Mouse (Mus musculus) retina, embryonic 14.5 days (tissue): ENCODE data around the gene Bach1.
"Not testable (repeated sequence)": the region's sequence is repeated elsewhere in the genome, so short reads cannot be mapped to it uniquely, and the experiment has no call there.

Experiments
- DNase-seq: peaks from one replicate; pipeline ENCODE4 v3.0.0-alpha.2; 2015; ENCODE audit warnings: low spot score

Bach1 gene

DNA sequence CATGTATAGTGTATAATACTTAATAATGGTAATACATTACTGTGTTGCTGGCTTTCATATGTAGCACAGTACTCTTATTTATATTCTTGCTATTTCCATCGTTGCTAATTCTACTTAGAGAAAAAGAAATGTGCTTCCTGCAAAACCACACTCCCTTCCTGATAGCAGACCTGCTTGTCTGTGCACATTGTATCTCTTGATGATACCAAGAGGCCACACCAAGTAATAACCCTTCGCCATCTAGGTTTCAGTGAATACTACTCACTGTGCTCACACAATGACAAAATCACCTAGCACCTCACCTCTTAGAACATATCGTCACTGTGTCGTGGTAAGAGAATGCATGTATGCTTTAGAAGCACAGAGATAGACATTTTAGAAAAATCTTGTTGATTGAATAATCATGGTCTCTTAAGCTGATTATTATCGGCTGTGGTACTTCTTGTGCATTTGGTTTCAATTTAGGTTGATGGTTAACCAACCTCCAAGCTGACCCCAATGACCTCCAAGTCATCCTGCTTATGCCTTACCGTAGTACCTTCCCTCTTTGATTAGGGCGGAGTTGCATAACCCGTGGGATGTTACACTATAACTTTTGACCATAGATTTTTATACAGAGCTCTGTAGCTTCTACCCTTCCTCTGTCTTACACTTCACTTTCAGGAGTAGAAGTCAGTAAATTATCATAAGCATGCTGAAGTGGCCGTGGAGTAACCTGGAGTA, 17.7 kb upstream of the Bach1 start:
- no peak for DNase-seq

DNA sequence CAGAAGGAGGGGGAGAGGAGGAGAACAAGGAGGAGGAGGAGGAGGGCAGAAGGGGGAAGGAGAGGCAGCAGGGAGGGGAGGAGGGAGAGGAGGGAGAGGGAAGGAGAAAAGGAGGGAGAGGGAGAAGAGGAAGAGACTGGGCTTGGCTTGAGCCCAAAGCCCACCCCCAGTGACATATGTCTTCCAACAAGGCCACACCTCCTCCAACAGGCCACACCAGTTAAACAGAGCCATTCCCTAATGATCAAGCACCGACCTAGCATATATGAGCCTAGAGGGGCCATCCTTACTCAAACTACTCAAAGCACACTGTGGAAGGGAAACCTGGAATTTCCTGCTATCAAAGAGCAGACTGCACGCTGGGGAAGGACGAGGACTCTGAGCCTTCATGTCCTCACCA, 16.9 kb upstream of the Bach1 start:
- no peak for DNase-seq

DNA sequence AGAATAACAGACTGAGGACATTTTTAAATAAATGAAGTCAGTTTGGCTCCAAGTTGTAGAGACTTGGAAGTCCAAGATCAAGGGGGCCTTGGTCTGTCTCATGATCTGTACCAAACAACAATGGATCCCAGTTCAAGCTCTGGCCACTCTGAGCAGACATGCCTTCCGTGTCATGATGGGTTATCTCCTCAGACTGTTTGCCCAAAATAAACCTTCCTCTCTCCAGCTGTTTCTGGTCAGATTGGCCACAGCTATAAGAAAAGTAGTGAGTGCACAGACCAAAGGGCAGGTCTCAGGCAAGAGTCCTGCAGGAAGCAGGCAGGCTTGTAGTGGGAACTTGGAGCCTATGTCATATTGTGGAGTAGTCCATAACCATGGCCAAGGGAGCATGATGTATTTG, 12.3 kb upstream of the Bach1 start:
- DNase-seq, result no peak

DNA sequence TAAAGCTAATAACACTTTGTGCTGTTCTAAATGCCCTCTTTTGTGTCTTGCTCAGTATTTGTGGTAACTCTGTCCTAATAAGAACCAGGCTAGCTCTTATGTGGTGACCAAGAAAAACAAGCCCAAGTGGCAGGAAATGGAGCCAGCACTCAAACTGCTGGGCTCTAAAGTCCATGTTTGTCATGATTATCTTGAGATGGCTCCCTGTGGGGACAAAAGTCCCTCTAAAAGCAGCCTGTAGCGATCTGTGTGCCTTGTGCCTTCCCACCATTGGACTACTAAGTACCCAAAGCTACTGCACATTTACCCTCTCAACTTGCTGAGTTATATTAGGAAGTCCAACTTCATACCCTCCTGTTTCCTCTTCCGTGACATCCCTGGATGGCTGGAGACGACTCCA, 11.4 kb upstream of the Bach1 start:
- DNase-seq, result no peak

DNA sequence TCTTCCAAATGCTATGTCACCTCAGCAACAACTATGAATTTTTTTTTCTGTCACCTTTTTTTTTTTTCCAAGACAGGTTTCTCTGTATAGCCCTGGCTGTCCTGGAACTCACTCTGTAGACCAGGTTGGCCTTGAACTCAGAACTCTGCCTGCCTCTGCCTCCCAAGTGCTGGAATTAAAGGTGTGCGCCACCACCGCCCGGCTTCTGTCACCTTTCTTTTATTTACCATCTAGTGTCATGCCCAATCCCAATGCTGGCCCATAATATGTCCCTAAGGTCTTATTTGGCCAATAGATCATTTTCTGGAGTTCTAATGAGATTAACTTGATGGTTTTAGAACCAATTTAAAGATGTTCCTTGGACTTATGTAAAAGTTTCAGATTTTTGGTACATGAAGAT, 10.4 kb upstream of the Bach1 start:
- not testable (repeated sequence) for DNase-seq

DNA sequence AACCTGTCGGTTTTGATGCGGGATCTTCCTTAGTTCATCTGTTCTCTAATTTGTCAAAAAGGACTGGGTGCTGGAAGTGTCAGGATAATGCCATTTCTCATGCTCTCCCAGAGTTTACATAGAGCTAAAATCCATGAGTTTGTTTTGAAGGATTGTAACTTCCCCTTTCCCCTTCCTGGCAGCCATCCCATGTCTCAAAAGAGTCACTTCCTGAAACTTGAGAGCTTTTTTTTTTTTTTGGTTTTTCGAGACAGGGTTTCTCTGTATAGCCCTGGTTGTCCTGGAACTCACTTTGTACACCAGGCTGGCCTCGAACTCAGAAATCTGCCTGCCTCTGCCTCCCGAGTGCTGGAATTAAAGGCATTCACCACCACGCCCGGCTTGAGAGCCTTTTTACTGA, 9.9 kb upstream of the Bach1 start:
- not testable (repeated sequence) for DNase-seq

DNA sequence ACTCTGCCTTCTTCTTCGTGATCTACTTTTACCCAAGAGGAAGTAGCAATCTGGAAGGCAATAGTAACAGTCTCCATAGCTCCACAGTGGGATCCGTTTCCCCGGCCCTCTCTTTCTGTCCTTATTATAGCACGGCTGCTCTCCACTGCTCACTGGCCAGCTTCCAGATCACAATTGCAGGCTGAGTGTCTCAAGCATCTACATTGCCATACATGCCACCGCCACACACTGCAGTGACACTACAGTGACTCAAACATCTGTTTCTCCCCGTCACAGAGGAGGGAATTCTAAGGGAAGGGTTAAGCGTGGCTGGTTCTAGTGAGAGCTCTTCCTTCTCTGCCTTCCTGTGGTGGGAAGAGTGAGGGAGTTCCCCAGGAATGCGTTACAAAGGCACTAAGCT, 9.5 kb upstream of the Bach1 start:
- DNase-seq, result no peak

DNA sequence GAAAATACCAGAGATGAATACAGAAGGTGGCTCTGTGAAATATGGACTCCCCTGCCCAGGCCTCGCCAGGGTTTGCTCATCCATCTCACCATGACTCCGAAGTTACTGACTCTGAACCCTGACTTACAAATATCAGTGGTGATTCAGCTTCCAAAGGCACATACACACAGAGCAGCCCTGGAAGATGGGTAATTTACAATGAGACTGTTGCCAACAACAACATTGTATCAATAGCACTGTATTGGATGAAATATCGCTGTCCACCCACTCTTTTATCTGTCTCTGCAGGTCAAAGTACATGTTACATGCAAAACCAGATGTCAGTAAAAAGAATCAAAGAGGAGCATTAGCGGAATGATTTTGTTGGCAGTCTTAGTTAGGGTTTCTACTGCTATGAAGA, 8.2 kb upstream of the Bach1 start:
- DNase-seq, result no peak

DNA sequence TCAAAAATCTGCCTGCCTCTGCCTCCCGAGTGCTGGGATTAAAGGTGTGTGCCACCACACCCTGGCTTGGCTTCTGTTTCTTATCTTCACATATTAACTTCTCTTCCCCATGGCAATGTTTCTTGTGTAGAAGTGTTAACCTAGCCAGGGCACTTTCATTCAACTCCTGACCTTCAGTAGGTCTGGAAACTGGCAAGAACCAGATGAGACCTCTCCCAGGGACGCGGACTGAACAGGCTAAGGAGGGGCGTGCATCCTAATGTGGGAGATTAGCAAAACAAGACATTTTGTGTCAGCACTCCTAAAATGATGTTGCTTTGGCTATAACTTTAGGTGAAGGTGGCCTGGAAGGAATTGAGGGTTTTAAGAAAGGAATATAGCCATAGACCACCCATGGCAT, 7.6 kb upstream of the Bach1 start:
- no peak for DNase-seq

DNA sequence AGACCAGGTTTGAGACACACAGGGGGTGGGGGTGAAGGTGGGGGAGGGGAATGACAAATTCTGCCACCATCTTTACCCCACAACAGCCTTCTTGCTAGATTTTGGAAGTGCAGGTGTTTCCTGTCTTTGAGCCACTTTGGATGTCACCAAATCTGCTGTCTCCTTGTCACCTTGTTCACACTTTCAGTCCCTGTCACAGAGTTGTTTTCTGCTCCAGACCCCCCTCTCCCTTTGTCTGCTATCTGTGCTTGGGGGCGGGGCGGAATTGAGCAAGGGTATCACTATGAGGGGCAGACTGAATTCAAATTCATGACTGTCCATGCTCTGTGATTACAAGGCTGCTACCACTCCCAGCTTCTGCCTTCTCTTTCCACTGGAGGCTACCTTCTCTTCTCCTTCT, 6.2 kb upstream of the Bach1 start:
- DNase-seq, result no peak

DNA sequence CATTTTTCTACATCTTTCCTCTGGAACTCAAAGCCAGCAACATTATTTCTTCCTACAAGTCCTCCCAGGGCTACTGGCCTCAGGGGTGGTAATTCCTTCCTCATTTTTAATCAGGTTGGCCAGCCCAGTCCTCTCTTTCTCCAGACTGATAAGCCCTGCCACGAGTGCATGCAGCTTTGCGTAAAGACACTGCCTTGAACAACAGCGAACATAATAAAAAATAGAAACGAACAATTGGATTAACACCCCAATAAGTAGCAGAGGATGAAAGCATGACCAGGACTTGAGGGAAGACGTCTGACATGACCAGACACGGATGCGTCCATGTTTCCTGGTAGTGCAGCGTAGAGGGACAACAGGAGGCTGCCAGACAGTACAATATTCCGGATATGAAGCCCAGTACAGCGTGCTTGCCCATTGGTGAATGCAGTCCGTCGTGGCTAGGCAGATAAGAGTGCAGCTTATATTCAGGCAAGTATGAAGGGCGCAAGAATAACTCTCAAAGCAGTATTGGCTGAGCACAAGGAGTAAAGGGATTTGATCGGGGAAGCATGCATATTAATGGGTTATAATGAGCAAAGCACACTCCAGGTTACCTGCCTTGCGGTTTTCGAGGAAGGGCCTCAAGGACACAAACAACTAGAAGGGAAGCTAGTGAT, 909 bp upstream of the Bach1 start:
- no peak for DNase-seq

DNA sequence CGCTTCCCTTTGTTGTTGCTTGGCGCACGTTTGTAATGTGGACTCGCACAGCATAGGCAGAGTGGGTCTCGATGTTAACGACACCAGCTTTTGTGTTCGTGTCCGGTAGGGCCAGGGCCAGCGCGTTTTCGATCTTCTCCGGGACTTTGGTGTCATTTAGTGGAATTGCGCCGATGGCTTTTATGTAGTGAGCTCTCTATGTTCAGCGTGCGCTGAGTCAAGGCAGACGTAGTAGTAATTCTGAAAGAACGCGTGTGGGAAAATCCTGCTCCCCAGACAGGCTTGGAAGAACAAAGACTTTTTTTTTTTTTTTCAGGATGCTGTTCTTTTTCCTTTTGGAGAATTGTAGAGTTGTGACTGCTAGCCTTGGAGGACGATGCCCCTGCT, 554 bp downstream of the Bach1 start:
- peak; percentile 67 for DNase-seq

DNA sequence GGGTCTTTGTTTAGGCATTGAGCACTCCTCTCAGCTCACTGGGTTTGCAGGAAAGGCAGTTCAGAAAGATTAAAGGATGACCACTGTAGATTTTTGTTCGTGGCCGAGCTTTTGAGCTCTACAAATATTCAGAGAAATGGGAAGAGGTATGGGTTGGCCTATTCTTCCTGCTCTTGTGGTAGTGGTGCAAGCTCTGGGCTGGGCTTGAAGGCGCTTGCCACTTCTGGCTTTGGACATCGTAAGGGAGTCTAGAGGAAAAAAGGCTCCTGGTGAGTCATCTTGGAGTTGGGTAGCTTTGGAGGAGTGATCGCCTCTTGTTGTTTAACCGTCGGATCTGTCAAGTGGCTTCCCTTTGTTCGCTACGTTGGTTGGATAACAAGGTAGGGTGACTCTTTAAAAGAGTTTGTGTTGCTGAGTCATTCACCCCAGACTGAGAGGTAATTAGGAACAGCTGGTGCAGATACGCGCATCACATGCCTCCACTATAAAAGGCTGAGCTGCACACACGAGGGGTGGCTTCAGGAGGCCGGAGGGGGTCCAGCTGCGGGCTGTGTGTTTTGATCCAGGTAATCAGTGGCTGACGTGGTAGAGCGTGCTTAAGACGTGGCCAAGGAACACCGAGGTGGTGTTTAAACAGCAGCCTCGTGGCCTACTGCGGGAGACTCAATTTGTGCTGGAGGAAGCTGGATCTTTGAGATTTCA, 1.1 kb downstream of the Bach1 start:
- peak; percentile 68 for DNase-seq

DNA sequence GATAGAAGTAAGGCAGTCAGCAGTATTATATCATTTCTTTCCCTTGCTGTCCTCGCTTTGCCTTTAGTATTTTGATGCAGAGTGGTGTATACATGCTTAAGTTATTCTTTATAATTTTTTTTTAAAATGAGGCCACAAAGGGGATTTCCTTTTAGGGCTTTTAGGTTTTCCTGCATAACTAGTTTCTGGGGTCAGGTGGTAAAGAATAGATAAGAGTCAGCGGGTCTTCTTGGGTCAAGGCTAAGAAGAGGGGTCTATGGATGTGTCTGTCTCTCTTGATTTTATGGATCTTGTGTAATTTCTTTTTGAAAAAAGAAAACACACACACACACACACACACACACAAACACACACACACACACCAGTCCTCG, 1.6 kb downstream of the Bach1 start:
- DNase-seq, result no peak

DNA sequence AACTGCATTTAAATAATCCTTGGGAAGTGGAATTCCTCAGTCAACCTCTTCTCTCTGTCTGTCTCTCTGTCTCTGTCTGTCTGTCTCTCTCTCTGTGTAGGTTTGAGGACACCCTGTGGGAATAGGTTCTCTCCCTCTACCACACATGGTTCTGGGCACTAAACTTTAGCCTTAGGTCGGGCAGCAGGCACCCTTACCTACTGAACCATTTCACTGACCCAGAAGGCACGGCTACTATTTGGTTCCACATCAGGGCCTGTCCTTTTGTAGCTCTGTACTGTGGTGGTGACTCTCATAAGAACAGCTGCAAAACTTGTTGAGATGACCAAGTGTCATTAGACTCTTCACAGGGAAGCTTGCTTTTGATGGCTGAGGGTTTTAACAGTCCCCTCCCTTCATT, 3.1 kb downstream of the Bach1 start:
- DNase-seq, result no peak

DNA sequence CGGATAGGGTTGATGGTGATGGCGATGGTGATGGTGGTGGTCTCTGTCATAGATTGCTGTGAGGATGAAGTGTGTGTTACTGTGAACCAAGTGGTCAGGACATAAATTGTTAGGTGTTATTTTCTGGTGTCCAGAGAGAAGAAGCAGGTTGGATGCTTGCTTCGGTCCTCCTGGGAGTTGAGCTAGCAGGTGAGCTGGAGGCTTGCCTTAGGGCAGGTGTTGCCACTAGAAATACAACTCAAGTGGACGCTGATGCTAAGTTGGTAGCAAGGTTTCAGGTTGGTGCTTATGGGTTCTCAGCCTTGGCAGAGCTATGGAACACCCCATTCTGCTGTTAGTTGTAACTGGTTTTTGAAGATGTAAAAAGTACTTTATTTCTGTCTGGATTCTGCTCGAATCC, 4.1 kb downstream of the Bach1 start:
- no peak for DNase-seq

DNA sequence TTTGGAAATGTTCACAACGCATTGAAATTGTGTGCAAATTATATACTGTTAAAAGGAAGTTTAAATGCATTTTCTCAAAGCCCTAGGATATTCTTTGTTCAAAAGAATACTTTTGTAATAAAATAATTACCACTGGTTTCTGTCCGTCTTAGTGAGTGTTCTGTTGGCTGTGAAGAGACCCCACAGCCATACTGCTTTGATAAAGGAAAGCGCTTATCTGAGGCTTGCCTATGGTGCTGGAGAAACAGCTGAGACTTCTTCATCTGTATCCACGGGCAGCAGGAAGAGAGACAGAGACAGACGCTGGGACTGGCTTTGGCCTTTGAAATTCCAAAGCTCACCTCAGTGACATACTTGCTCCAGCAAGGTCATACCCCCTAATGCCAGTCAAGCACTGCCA, 5.5 kb downstream of the Bach1 start:
- no peak for DNase-seq

DNA sequence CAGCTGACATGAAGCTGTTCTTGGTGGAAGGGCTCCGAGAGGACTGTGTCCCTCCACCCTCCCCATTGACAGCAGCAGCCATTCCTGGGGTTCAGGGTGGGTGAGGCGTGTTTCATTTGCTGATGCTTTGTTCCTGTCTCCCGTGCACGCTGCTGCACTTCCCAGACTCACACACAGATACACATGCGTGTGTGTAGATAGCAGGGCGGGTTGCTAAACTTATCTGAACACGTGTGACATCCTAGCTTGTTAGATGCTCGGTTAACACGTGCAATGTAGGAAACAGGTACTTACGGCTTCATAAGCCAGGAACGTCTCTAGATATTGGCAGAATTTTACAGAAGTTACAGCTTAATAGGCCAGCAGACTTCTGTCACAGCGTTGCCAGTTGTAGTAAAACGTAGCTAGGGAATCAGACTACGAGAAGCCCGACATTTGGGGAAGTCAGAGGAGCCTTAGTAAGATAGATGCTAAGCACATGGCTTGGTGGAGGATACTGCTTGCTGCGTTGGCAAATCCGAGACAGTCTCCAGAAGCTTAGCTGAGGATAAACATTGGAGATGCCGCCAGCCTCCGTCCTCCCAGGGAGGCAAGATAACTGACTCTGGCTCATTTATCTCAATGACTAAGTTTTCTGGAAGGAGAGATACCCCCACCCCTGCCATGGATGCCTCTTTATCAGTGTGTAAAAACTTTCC, 7.3 kb downstream of the Bach1 start:
- DNase-seq, result no peak

DNA sequence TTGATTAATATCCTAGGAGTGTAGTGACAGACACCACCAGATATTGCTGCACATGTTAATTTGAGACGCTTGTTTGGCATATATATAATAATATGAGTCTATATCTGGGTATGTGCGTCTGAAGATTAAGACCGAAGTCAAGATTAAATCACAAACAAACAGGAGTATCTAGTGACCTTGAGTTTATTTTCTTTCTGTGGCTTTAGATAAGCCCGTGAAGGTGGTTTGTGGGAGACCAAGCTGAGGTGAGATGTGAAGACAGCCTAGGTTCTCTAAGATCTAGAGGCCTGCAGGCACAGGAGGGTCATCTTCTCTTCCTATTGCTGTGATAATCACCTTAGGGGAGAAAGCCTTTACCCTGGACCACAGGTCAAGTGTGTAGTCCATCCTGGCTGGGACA, 8.6 kb downstream of the Bach1 start:
- no peak for DNase-seq

DNA sequence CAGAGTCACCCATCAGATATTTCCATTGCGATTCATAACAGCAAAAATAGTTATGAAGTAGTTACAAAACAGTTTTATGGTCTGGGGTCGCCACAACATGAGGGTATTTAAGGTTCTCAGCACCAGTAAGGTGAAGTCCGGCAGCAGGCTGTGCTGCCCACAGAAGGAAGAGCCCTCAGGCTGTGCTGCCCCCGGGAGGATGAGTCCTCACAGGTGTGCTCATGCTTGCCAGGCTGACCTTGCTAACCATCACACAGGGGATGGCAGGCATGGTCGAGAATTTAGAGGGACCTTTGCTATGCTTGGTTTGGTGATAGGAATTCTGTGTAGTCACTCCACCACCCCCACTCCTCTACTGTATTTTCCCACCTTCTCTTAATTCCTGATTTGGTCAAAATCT, 9.8 kb downstream of the Bach1 start:
- DNase-seq, result no peak

DNA sequence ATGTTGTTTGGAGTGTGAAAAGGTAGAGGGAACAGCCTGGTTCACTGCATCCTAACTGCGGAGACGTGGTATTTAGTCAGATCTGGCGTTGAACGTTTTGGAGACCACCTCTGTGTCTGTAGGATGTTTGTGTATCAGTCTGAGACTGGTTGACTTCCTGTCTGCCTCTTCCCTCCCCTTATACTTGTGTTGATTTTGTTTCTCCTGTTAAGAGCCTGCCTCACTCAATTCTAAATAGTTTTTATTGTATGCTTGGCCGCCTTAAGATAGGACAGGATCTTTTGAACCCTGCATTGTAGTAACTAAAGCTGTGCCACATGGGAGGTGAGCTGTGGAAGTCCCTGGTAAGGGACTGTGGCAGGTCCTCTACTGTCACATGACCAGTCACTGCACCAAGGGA, 10.4 kb downstream of the Bach1 start:
- DNase-seq, result no peak

DNA sequence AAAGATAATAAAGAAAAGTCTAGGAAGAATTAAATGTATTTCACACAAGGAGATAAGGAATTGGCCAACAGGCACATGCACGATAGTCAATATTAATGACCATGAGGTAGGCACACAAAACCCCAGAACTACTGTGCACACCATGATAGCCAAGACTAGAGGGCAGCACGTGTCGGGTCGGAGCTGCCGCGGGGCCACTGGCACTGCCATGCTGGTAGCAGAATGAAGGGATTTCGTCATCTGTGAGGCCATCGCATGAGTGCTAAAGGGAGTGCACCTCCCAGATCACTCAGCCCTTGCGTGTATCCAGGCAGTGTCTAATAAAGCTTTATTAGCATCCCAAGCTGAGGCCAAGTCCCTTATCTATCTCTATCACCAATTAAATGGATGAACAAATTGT, 11.2 kb downstream of the Bach1 start:
- DNase-seq, result no peak

DNA sequence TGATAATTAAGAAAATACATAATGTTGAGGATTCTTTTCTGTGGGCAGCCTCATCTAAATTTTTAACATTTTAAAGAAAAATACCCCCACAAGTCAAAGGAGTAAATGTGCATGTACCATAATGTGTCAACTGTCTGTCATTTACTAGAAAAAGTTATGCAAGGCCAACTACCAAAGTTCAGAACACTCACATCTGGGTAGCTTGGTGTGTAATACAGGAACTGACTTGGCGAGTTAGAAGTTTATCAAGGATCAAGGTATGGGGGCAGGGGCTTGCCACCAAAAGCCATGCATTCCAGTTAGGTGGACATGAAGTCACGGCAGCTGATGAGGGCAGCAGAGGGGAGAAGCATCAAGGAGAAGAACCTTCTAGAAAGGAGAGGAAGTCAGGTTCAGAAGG, 13.2 kb downstream of the Bach1 start:
- no peak for DNase-seq
